Comparison of ENCODE assay signal across 19 mouse cellular contexts in the genomic region with DNA sequence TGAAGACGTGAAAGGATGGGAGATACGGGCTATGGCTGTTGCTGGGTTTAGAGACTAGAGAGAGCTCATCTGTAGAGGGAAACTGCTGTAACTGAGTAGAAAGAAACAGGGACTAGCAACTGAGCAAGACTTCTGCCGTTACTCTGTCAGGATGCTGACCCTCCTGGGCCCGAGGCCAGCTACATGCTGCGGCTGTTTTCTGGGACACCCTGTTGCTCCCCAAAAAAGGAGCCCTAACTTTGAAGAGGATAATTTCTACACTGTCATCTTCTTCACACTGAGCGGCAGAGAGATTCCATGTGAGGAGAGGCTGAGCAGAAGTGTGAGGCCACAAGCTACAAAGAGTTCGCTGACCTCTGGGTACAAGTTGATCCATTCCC.
DNase-seq lines count a peak whose midpoint lies in the region; ATAC-seq and TF ChIP-seq lines count a peak whose summit lies in the region.
"Had no signal": no experiment of that assay in that cellular context is flagged by ENCODE, and none has a peak within 500 bp of the region (broad histone marks: within the 10 kb centered on the region; RNA-seq: fewer than 3 reads in every experiment).

No protein-coding gene starts in this region.

- peaks cover 35% of the 10 kb centered on the region for H3K4me1 ChIP-seq in forebrain, embryonic 10.5 days
- H3K4me1 ChIP-seq in forebrain, embryonic 11.5 days (replicated peaks; ENCODE audit: control insufficient read depth, insufficient read depth, low read length): no peaks in the 10 kb centered on the region
- H3K4me1 ChIP-seq in kidney, postnatal 0 days (replicated peaks; ENCODE audit: insufficient read depth, low read length): no peaks in the 10 kb centered on the region; the same call in 1 of the 2 replicates
- H3K4me1 ChIP-seq in lung, embryonic 14.5 days (ENCODE audit: insufficient read depth): peaks cover 18% of the 10 kb centered on the region; the same call in 1 of the 2 replicates
- no peaks in the 10 kb centered on the region; the same call in 1 of the 2 replicates for H3K4me1 ChIP-seq in testis, adult 2 months (ENCODE audit: control insufficient read depth, insufficient read depth, low read length)
- H3K4me1 ChIP-seq: hindbrain, embryonic 15.5 days had no signal

- H3K9me3 ChIP-seq in forebrain, embryonic 10.5 days: no peaks in the 10 kb centered on the region
- no peaks in the 10 kb centered on the region for H3K9me3 ChIP-seq in forebrain, embryonic 11.5 days (ENCODE audit: control insufficient read depth, low read length)
- H3K9me3 ChIP-seq in kidney, postnatal 0 days (replicated peaks; ENCODE audit: low read length): no peaks in the 10 kb centered on the region
- H3K9me3 ChIP-seq in lung, embryonic 14.5 days (ENCODE audit: low read depth, low read length): no peaks in the 10 kb centered on the region
- H3K9me3 ChIP-seq: heart, embryonic 15.5 days; hindbrain, embryonic 15.5 days; intestine, embryonic 15.5 days; limb, embryonic 13.5 days had no signal

- H3K4me3 ChIP-seq in forebrain, embryonic 10.5 days: no peak overlapping the region
- H3K4me3 ChIP-seq in forebrain, embryonic 11.5 days (ENCODE audit: low read depth, low read length): no peak overlapping the region
- no peak overlapping the region for H3K4me3 ChIP-seq in kidney, postnatal 0 days (replicated peaks; ENCODE audit: low read depth, low read length)
- H3K4me3 ChIP-seq in lung, embryonic 14.5 days (ENCODE audit: low read depth, low read length): no peak overlapping the region
- H3K4me3 ChIP-seq in testis, adult 2 months (ENCODE audit: control insufficient read depth, low read depth, low read length): no peak overlapping the region
- H3K4me3 ChIP-seq: heart, embryonic 15.5 days; hindbrain, embryonic 15.5 days; intestine, embryonic 15.5 days; limb, embryonic 13.5 days had no signal

- H3K9ac ChIP-seq in forebrain, embryonic 11.5 days (ENCODE audit: low read length): no peak overlapping the region
- H3K9ac ChIP-seq in kidney, postnatal 0 days (ENCODE audit: low read depth, low read length): no peak overlapping the region
- peak overlapping the region; percentile 9; the same call in 1 of the 2 replicates for H3K9ac ChIP-seq in lung, embryonic 14.5 days
- H3K9ac ChIP-seq: heart, embryonic 15.5 days; hindbrain, embryonic 15.5 days; intestine, embryonic 15.5 days; limb, embryonic 13.5 days had no signal

- no peak for TF ChIP-seq POLR2A in testis, adult 2 months (IDR thresholded peaks at IDR 0.05; ENCODE audit: control insufficient read depth, low read depth, low read length)

- no peak overlapping the region for H3K4me2 ChIP-seq in forebrain, embryonic 11.5 days (ENCODE audit: low read depth, low read length, severe bottlenecking)
- H3K4me2 ChIP-seq in kidney, postnatal 0 days (ENCODE audit: low read length): no peak overlapping the region
- no peak overlapping the region for H3K4me2 ChIP-seq in lung, embryonic 14.5 days
- H3K4me2 ChIP-seq: heart, embryonic 15.5 days; hindbrain, embryonic 15.5 days; intestine, embryonic 15.5 days; limb, embryonic 13.5 days had no signal

- no peak for TF ChIP-seq CTCF in kidney, postnatal 0 days (IDR thresholded peaks at IDR 0.05; ENCODE audit: low read depth)
- TF ChIP-seq CTCF in lung, embryonic 14.5 days (IDR thresholded peaks at IDR 0.05; ENCODE audit: low read depth): no peak
- no peak for TF ChIP-seq CTCF in testis, adult 2 months (IDR thresholded peaks at IDR 0.05; ENCODE audit: control insufficient read depth, insufficient read depth, insufficient replicate concordance, low read depth, low read length)

- 71% methylated on average over 7 of the region's 7 CpGs for WGBS in forebrain, embryonic 10.5 days
- WGBS in forebrain, embryonic 11.5 days: 71% methylated on average over 7 of the region's 7 CpGs
- WGBS in kidney, postnatal 0 days: 65% methylated on average over 7 of the region's 7 CpGs
- 46% methylated on average over 7 of the region's 7 CpGs for WGBS in lung, embryonic 14.5 days

- no peaks in the 10 kb centered on the region for H3K27me3 ChIP-seq in forebrain, embryonic 10.5 days (ENCODE audit: poor library complexity, severe bottlenecking)
- no peaks in the 10 kb centered on the region for H3K27me3 ChIP-seq in forebrain, embryonic 11.5 days (ENCODE audit: control insufficient read depth, insufficient read depth, low read length)
- no peaks in the 10 kb centered on the region for H3K27me3 ChIP-seq in kidney, postnatal 0 days (ENCODE audit: insufficient read depth, low read length)
- H3K27me3 ChIP-seq in lung, embryonic 14.5 days (ENCODE audit: insufficient read depth, low read length): no peaks in the 10 kb centered on the region
- no peaks in the 10 kb centered on the region for H3K27me3 ChIP-seq in testis, adult 2 months (ENCODE audit: control insufficient read depth, insufficient read depth, low read length)
- H3K27me3 ChIP-seq: heart, embryonic 15.5 days; hindbrain, embryonic 15.5 days; intestine, embryonic 15.5 days; limb, embryonic 13.5 days; Patski had no signal

- H3K36me3 ChIP-seq in forebrain, embryonic 10.5 days (replicated peaks): no peaks in the 10 kb centered on the region
- no peaks in the 10 kb centered on the region for H3K36me3 ChIP-seq in forebrain, embryonic 11.5 days (ENCODE audit: control insufficient read depth, insufficient read depth, low read length)
- no peaks in the 10 kb centered on the region for H3K36me3 ChIP-seq in kidney, postnatal 0 days (ENCODE audit: insufficient read depth, low read length)
- no peaks in the 10 kb centered on the region for H3K36me3 ChIP-seq in lung, embryonic 14.5 days (ENCODE audit: insufficient read depth)
- H3K36me3 ChIP-seq in testis, adult 2 months (ENCODE audit: control insufficient read depth, insufficient read depth, low read length): no peaks in the 10 kb centered on the region
- H3K36me3 ChIP-seq: heart, embryonic 15.5 days; hindbrain, embryonic 15.5 days; intestine, embryonic 15.5 days; limb, embryonic 13.5 days had no signal

- no peak for ATAC-seq in forebrain, embryonic 11.5 days (replicated peaks; ENCODE audit: low FRiP score)
- ATAC-seq in kidney, postnatal 0 days (replicated peaks; ENCODE audit: low FRiP score, low read depth): no peak
- no peak for ATAC-seq in lung, embryonic 14.5 days (ENCODE audit: insufficient read depth)
- ATAC-seq: forebrain, embryonic 14.5 days; intestine, embryonic 15.5 days; Patski had no signal

- DNase-seq in forebrain, embryonic 10.5 days (ENCODE audit: extremely low spot score, low spot score): no peak
- no peak for DNase-seq in forebrain, embryonic 11.5 days (ENCODE audit: low spot score)
- DNase-seq in kidney, postnatal 0 days (ENCODE audit: low spot score): no peak
- no peak for DNase-seq in kidney, postnatal 14 days
- DNase-seq in lung, embryonic 14.5 days: no peak
- no peak for DNase-seq in lung, postnatal 14 days
- DNase-seq in testis, postnatal 10 days (ENCODE audit: low spot score): no peak
- DNase-seq: adrenal gland, postnatal 10 days; cerebellum, adult 9-11 months; heart, adult 18-20 months; right cerebral cortex, postnatal 4 days; thymus, adult 18-20 months had no signal

- 0 out of 2 replicates have a peak overlapping the region, but pooled peaks have one; percentile 53 for H3K27ac ChIP-seq in forebrain, embryonic 10.5 days
- no peak overlapping the region for H3K27ac ChIP-seq in forebrain, embryonic 11.5 days (ENCODE audit: low read depth, low read length)
- H3K27ac ChIP-seq in kidney, postnatal 0 days: 0 out of 2 replicates have a peak overlapping the region, but pooled peaks have one; percentile 8
- peak overlapping the region; percentile 71 for H3K27ac ChIP-seq in lung, embryonic 14.5 days (ENCODE audit: low read depth)
- peak overlapping the region; percentile 39 for H3K27ac ChIP-seq in testis, adult 2 months (ENCODE audit: control insufficient read depth, insufficient read depth, low read depth, low read length)
- H3K27ac ChIP-seq: heart, embryonic 15.5 days; hindbrain, embryonic 15.5 days; intestine, embryonic 15.5 days; limb, embryonic 13.5 days had no signal
